17 mouse cellular contexts compared by ENCODE assay signal in genomic region chr10:56537091-56537490, GRCm38 (mm10).
DNase-seq lines count a peak whose midpoint lies in the region; ATAC-seq and TF ChIP-seq lines count a peak whose summit lies in the region.
"Had no signal": no experiment of that assay in that cellular context is flagged by ENCODE, and none has a peak within 500 bp of the region (broad histone marks: within the 10 kb centered on the region; RNA-seq: fewer than 3 reads in every experiment).

No protein-coding gene starts in this region.

- 62% methylated on average over 4 of the region's 4 CpGs for WGBS in heart, embryonic 13.5 days
- 59% methylated on average over 4 of the region's 4 CpGs for WGBS in heart, embryonic 11.5 days (ENCODE audit: insufficient replicate concordance)
- WGBS in limb, embryonic 10.5 days = 67% methylated on average over 4 of the region's 4 CpGs

- no peaks in the 10 kb centered on the region for H3K9me3 ChIP-seq in heart, embryonic 13.5 days
- H3K9me3 ChIP-seq in heart, embryonic 11.5 days (replicated peaks; ENCODE audit: control insufficient read depth, low read length) = no peaks in the 10 kb centered on the region
- no peaks in the 10 kb centered on the region for H3K9me3 ChIP-seq in limb, embryonic 10.5 days (replicated peaks)
- H3K9me3 ChIP-seq: forebrain, embryonic 15.5 days; heart, embryonic 12.5 days; hindbrain, embryonic 15.5 days had no signal

- ATAC-seq in heart, embryonic 13.5 days (ENCODE audit: extremely low read depth, insufficient number of reproducible peaks, low FRiP score, low TSS enrichment) = no peak
- no peak for ATAC-seq in heart, embryonic 11.5 days (replicated peaks; ENCODE audit: insufficient number of reproducible peaks, low FRiP score, low TSS enrichment)
- ATAC-seq: forebrain, embryonic 15.5 days had no signal

- no peak overlapping the region for H3K27ac ChIP-seq in heart, embryonic 13.5 days (replicated peaks)
- no peak overlapping the region for H3K27ac ChIP-seq in heart, embryonic 11.5 days (ENCODE audit: low read depth, low read length)
- H3K27ac ChIP-seq in testis, adult 2 months (ENCODE audit: control insufficient read depth, insufficient read depth, low read depth, low read length) = peak overlapping the region; percentile 51
- peak overlapping the region; percentile 32; the same call in 1 of the 2 replicates for H3K27ac ChIP-seq in limb, embryonic 10.5 days
- H3K27ac ChIP-seq: forebrain, embryonic 15.5 days; heart, adult 2 months; hindbrain, embryonic 15.5 days had no signal

- H3K4me3 ChIP-seq in heart, embryonic 13.5 days = no peak overlapping the region
- no peak overlapping the region for H3K4me3 ChIP-seq in heart, embryonic 11.5 days (ENCODE audit: low read depth, low read length)
- no peak overlapping the region for H3K4me3 ChIP-seq in testis, adult 2 months (ENCODE audit: control insufficient read depth, low read depth, low read length)
- no peak overlapping the region for H3K4me3 ChIP-seq in limb, embryonic 10.5 days
- H3K4me3 ChIP-seq: erythroblast, embryonic 14.5 days; forebrain, embryonic 15.5 days; heart, adult 2 months; heart, embryonic 12.5 days; hindbrain, embryonic 15.5 days had no signal

- no peaks in the 10 kb centered on the region for H3K36me3 ChIP-seq in heart, embryonic 13.5 days
- no peaks in the 10 kb centered on the region for H3K36me3 ChIP-seq in heart, embryonic 11.5 days (ENCODE audit: control insufficient read depth, insufficient read depth, low read length)
- H3K36me3 ChIP-seq in testis, adult 2 months (ENCODE audit: control insufficient read depth, insufficient read depth, low read length) = no peaks in the 10 kb centered on the region
- no peaks in the 10 kb centered on the region for H3K36me3 ChIP-seq in limb, embryonic 10.5 days
- H3K36me3 ChIP-seq: forebrain, embryonic 15.5 days; heart, embryonic 12.5 days; hindbrain, embryonic 15.5 days had no signal

- H3K4me1 ChIP-seq in heart, embryonic 13.5 days = peaks cover 6% of the 10 kb centered on the region; the same call in 1 of the 2 replicates
- no peaks in the 10 kb centered on the region for H3K4me1 ChIP-seq in heart, embryonic 11.5 days (ENCODE audit: control insufficient read depth, insufficient read depth, low read length)
- H3K4me1 ChIP-seq in testis, adult 2 months (ENCODE audit: control insufficient read depth, insufficient read depth, low read length) = no peaks in the 10 kb centered on the region
- peaks cover 16% of the 10 kb centered on the region for H3K4me1 ChIP-seq in limb, embryonic 10.5 days
- H3K4me1 ChIP-seq: forebrain, embryonic 15.5 days; heart, embryonic 12.5 days; hindbrain, embryonic 15.5 days had no signal

- H3K4me2 ChIP-seq in heart, embryonic 13.5 days = 0 out of 2 replicates have a peak overlapping the region, but pooled peaks have one; percentile 5
- no peak overlapping the region for H3K4me2 ChIP-seq in heart, embryonic 11.5 days
- H3K4me2 ChIP-seq: forebrain, embryonic 15.5 days; heart, embryonic 12.5 days; hindbrain, embryonic 15.5 days had no signal

- no peak for TF ChIP-seq POLR2A in testis, adult 2 months (IDR thresholded peaks at IDR 0.05; ENCODE audit: control insufficient read depth, low read depth, low read length)

- no peak for DNase-seq in testis, postnatal 14 days (ENCODE audit: low spot score)
- DNase-seq in limb, embryonic 10.5 days (ENCODE audit: low spot score) = no peak
- no peak for DNase-seq in embryo, embryonic 10.5 days (ENCODE audit: low spot score)
- DNase-seq: adrenal gland, adult 2 months; adrenal gland, postnatal 25 days; cerebellum, adult 8-10 months; cerebellum, postnatal 14 days; gastrocnemius, postnatal 14 days; heart, adult 2 months; heart, postnatal 36 days had no signal

- TF ChIP-seq CTCF in testis, adult 2 months (IDR thresholded peaks at IDR 0.05; ENCODE audit: control insufficient read depth, insufficient read depth, insufficient replicate concordance, low read depth, low read length) = no peak

- no peaks in the 10 kb centered on the region for H3K27me3 ChIP-seq in heart, embryonic 13.5 days (replicated peaks)
- H3K27me3 ChIP-seq in heart, embryonic 11.5 days (ENCODE audit: control insufficient read depth, insufficient read depth, low read length) = no peaks in the 10 kb centered on the region
- no peaks in the 10 kb centered on the region for H3K27me3 ChIP-seq in testis, adult 2 months (ENCODE audit: control insufficient read depth, insufficient read depth, low read length)
- no peaks in the 10 kb centered on the region for H3K27me3 ChIP-seq in limb, embryonic 10.5 days (ENCODE audit: low read depth, poor library complexity, severe bottlenecking)
- H3K27me3 ChIP-seq: forebrain, embryonic 15.5 days; heart, embryonic 12.5 days; hindbrain, embryonic 15.5 days had no signal

- no peak overlapping the region for H3K9ac ChIP-seq in heart, embryonic 13.5 days
- no peak overlapping the region for H3K9ac ChIP-seq in heart, embryonic 11.5 days (ENCODE audit: low read depth, low read length)
- H3K9ac ChIP-seq: forebrain, embryonic 15.5 days; heart, embryonic 12.5 days; hindbrain, embryonic 15.5 days had no signal

Comparison
In these comparisons a context has a peak if more than half of its experiments do, and no peak if none do; other contexts are left out.
1. H3K27ac ChIP-seq: peak in testis, adult 2 months (single experiment) and limb, embryonic 10.5 days (single experiment); none in heart, embryonic 13.5 days (single experiment) and heart, embryonic 11.5 days (single experiment).